Mouse (Mus musculus): ENCODE measurements around the gene Ganc. TPM values are rescaled to one million over a fixed set of nuclear protein-coding genes. Genes with fewer than 3 reads are reported as not detected.

Gene Ganc
- total and polyA plus RNA-seq, 3 experiments: 0.95 to 19.2 (median 17.2) TPM

GRCm38 (mm10) chr2:120478600-120478999, 74.9 kb downstream of the Ganc start:
- H3K36me3 ChIP-seq (replicated peaks): no peaks in the 10 kb centered on the region
- no peaks in the 10 kb centered on the region for H3K9me3 ChIP-seq (replicated peaks)
- ATAC-seq (ENCODE audit: extremely low read depth, insufficient number of reproducible peaks, low FRiP score, poor library complexity, severe bottlenecking) (no peak), DNase-seq (ENCODE audit: low spot score) (peak; percentile 43)
- TF ChIP-seq GATA2 (IDR thresholded peaks at IDR 0.05; ENCODE audit: borderline replicate concordance, low read depth, low read length) (no peak), CTCF (IDR thresholded peaks at IDR 0.05; ENCODE audit: low read depth, low read length) (peak; percentile 52)
- peaks cover 4% of the 10 kb centered on the region for H3K4me1 ChIP-seq (ENCODE audit: insufficient read depth, low read depth, low read length)
- H3K4me3 ChIP-seq (ENCODE audit: low read depth, low read length): no peak overlapping the region
- H3K27me3 ChIP-seq (ENCODE audit: insufficient read depth, low read length): peaks cover 48% of the 10 kb centered on the region

DNA sequence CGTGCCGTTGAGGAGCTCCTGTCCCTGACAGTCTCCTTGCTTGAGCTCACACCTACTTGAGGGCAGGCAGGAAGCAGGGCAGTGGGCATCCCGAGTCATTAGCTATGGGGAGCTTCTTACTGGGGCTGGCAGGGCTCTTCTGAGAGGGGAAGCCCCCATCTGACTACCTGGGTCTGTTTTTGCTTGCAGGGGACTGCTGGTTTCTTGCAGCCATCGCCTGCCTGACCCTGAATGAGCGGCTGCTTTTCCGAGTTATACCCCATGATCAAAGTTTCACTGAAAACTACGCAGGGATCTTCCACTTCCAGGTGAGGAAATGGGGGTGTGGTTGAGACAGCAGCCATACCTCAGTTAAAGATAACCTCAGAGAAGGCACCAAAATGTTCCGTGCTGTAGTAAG, 78.2 kb downstream of the Ganc start:
- no peak for ATAC-seq (ENCODE audit: extremely low read depth, insufficient number of reproducible peaks, low FRiP score, poor library complexity, severe bottlenecking)
- no peak for TF ChIP-seq GATA1 (IDR thresholded peaks at IDR 0.05; ENCODE audit: borderline replicate concordance, low read length)
- no peak for DNase-seq (ENCODE audit: low spot score)
- H3K27me3 ChIP-seq (ENCODE audit: insufficient read depth, low read length): peaks cover 53% of the 10 kb centered on the region
- H3K4me1 ChIP-seq (ENCODE audit: insufficient read depth, low read depth, low read length): peaks cover 4% of the 10 kb centered on the region
- no peaks in the 10 kb centered on the region for H3K9me3 ChIP-seq (replicated peaks)
- H3K36me3 ChIP-seq (replicated peaks): no peaks in the 10 kb centered on the region
- no peak overlapping the region for H3K4me3 ChIP-seq (ENCODE audit: low read depth, low read length)

GRCm38 (mm10) chr2:120482506-120483389, 79.1 kb downstream of the Ganc start:
- Histone ChIP-seq H3K9me3 (replicated peaks) (no peaks in the 10 kb centered on the region), H3K27me3 (ENCODE audit: insufficient read depth, low read length) (peaks cover 57% of the 10 kb centered on the region), H3K36me3 (replicated peaks) (no peaks in the 10 kb centered on the region), H3K4me3 (ENCODE audit: low read depth, low read length) (no peak overlapping the region), H3K4me1 (ENCODE audit: insufficient read depth, low read depth, low read length) (peaks cover 6% of the 10 kb centered on the region)
- ATAC-seq (ENCODE audit: extremely low read depth, insufficient number of reproducible peaks, low FRiP score, poor library complexity, severe bottlenecking) (no peak), DNase-seq (ENCODE audit: low spot score) (no peak)
- TF ChIP-seq TAL1 (conservative IDR thresholded peaks at IDR 0.05; ENCODE audit: low read depth, low read length) (no peak), CTCF (IDR thresholded peaks at IDR 0.05; ENCODE audit: low read depth, low read length) (no peak), GATA1 (IDR thresholded peaks at IDR 0.05; ENCODE audit: borderline replicate concordance, low read length) (no peak), POLR2AphosphoS5 (IDR thresholded peaks at IDR 0.05; ENCODE audit: insufficient replicate concordance, low read depth, low read length) (no peak), GATA2 (IDR thresholded peaks at IDR 0.05; ENCODE audit: borderline replicate concordance, low read depth, low read length) (no peak)

- H3K9me3 ChIP-seq (replicated peaks): no peaks in the 10 kb centered on the region
These were observed 80.5 kb downstream of the Ganc start for GRCm38 (mm10) chr2:120484241-120484640.

DNA sequence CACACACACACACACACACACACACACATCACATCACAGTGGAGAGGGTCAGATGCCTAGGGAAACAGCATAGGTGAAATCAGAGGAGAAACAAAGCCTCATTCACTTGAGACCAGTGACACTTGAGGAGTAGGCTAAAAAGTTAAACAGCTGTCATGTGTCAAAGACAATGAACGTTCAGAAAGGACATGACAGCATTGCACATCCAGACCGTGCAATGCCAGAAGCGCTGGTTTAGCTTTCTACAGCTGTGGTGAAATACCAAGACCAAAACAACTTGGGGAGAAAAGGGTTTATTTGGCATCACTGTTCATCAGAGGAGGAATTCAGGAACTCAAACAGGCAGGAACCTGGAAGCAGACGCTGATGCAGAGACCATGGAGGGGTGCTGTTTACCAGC, 89.6 kb downstream of the Ganc start:
- TF ChIP-seq CTCF (IDR thresholded peaks at IDR 0.05; ENCODE audit: low read depth, low read length): no peak
- TF ChIP-seq GATA2 (IDR thresholded peaks at IDR 0.05; ENCODE audit: borderline replicate concordance, low read depth, low read length): no peak
- no peak for TF ChIP-seq GATA1 (IDR thresholded peaks at IDR 0.05; ENCODE audit: borderline replicate concordance, low read length)
- no peak for TF ChIP-seq POLR2AphosphoS5 (IDR thresholded peaks at IDR 0.05; ENCODE audit: insufficient replicate concordance, low read depth, low read length)
- no peak for TF ChIP-seq TAL1 (conservative IDR thresholded peaks at IDR 0.05; ENCODE audit: low read depth, low read length)
- no peak for DNase-seq (ENCODE audit: low spot score)
- H3K4me3 ChIP-seq (ENCODE audit: low read depth, low read length): no peak overlapping the region
- peaks cover 53% of the 10 kb centered on the region for H3K27me3 ChIP-seq (ENCODE audit: insufficient read depth, low read length)
- no peaks in the 10 kb centered on the region for H3K9me3 ChIP-seq (replicated peaks)
- no peaks in the 10 kb centered on the region for H3K36me3 ChIP-seq (replicated peaks)
- H3K4me1 ChIP-seq (ENCODE audit: insufficient read depth, low read depth, low read length): no peaks in the 10 kb centered on the region
- ATAC-seq (ENCODE audit: extremely low read depth, insufficient number of reproducible peaks, low FRiP score, poor library complexity, severe bottlenecking): no peak

More at GRCm38 (mm10) chr2:120484241-120484640, 80.5 kb downstream of the Ganc start:
- no peaks in the 10 kb centered on the region for H3K36me3 ChIP-seq (replicated peaks)
- no peak overlapping the region for H3K4me3 ChIP-seq (ENCODE audit: low read depth, low read length)
- H3K27me3 ChIP-seq (ENCODE audit: insufficient read depth, low read length): peaks cover 68% of the 10 kb centered on the region
- no peak for DNase-seq (ENCODE audit: low spot score)
- no peak for ATAC-seq (ENCODE audit: extremely low read depth, insufficient number of reproducible peaks, low FRiP score, poor library complexity, severe bottlenecking)
- TF ChIP-seq GATA1 (IDR thresholded peaks at IDR 0.05; ENCODE audit: borderline replicate concordance, low read length): no peak
- TF ChIP-seq GATA2 (IDR thresholded peaks at IDR 0.05; ENCODE audit: borderline replicate concordance, low read depth, low read length): no peak
- TF ChIP-seq CTCF (IDR thresholded peaks at IDR 0.05; ENCODE audit: low read depth, low read length): no peak
- TF ChIP-seq TAL1 (conservative IDR thresholded peaks at IDR 0.05; ENCODE audit: low read depth, low read length): no peak
- H3K4me1 ChIP-seq (ENCODE audit: insufficient read depth, low read depth, low read length): peaks cover 6% of the 10 kb centered on the region

GRCm38 (mm10) chr2:120496511-120496910, 92.8 kb downstream of the Ganc start:
- no peak for ATAC-seq (ENCODE audit: extremely low read depth, insufficient number of reproducible peaks, low FRiP score, poor library complexity, severe bottlenecking)
- H3K4me1 ChIP-seq (ENCODE audit: insufficient read depth, low read depth, low read length): peaks cover 7% of the 10 kb centered on the region; the same call in 1 of the 2 replicates
- no peak for TF ChIP-seq TAL1 (conservative IDR thresholded peaks at IDR 0.05; ENCODE audit: low read depth, low read length)
- TF ChIP-seq CTCF (IDR thresholded peaks at IDR 0.05; ENCODE audit: low read depth, low read length): no peak
- no peak for TF ChIP-seq GATA1 (IDR thresholded peaks at IDR 0.05; ENCODE audit: borderline replicate concordance, low read length)
- no peak for TF ChIP-seq GATA2 (IDR thresholded peaks at IDR 0.05; ENCODE audit: borderline replicate concordance, low read depth, low read length)
- TF ChIP-seq POLR2AphosphoS5 (IDR thresholded peaks at IDR 0.05; ENCODE audit: insufficient replicate concordance, low read depth, low read length): no peak

More at GRCm38 (mm10) chr2:120496511-120496910, 92.8 kb downstream of the Ganc start:
- DNase-seq (ENCODE audit: low spot score): no peak
- Histone ChIP-seq H3K4me3 (ENCODE audit: low read depth, low read length) (no peak overlapping the region), H3K9me3 (replicated peaks) (no peaks in the 10 kb centered on the region), H3K27me3 (ENCODE audit: insufficient read depth, low read length) (peaks cover 58% of the 10 kb centered on the region), H3K36me3 (replicated peaks) (no peaks in the 10 kb centered on the region)
